Mouse (Mus musculus): ENCODE measurements around the gene Tmem222. TPM values are rescaled to one million over a fixed set of nuclear protein-coding genes. Genes with fewer than 3 reads are reported as not detected.

Tmem222 gene
- polyA plus RNA-seq, 1 experiment: 66.9 TPM

GRCm38 (mm10) chr4:133217641-133218040 lies 60.0 kb downstream of the Tmem222 start:
- no peak overlapping the region for H3ac ChIP-seq (ENCODE audit: control insufficient read depth, insufficient read length)
- no peaks in the 10 kb centered on the region for H3K79me2 ChIP-seq (ENCODE audit: control insufficient read depth, insufficient read depth)
- no peak overlapping the region for H3K4me3 ChIP-seq
- no peak overlapping the region for H3K4me2 ChIP-seq (ENCODE audit: low read depth)
- no peak for TF ChIP-seq MAX (IDR thresholded peaks at IDR 0.05; ENCODE audit: low read depth)
- TF ChIP-seq USF1 (IDR thresholded peaks at IDR 0.05; ENCODE audit: low read depth): peak; percentile 32
- H3K36me3 ChIP-seq (ENCODE audit: control insufficient read depth, insufficient read depth): no peaks in the 10 kb centered on the region
- peaks cover 31% of the 10 kb centered on the region for H3K27me3 ChIP-seq (ENCODE audit: control insufficient read depth, insufficient read depth, insufficient read length)

Other genes with a start within 250 kb of the Tmem222 start
- 62.0 TPM for gene Wasf2, start 147.3 kb downstream of the Tmem222 start, polyA plus RNA-seq (2012; fragmentation: generic; extraction: Trizol)
- gene Cd164l2, start 65.7 kb downstream of the Tmem222 start, polyA plus RNA-seq (2012; fragmentation: generic; extraction: Trizol): 0.22 TPM
- gene Gpr3, start 65.3 kb downstream of the Tmem222 start, polyA plus RNA-seq (2012; fragmentation: generic; extraction: Trizol): 0.40 TPM
- gene Map3k6, start 37.0 kb downstream of the Tmem222 start, polyA plus RNA-seq (2012; fragmentation: generic; extraction: Trizol): 4.6 TPM
- 3.4 TPM for gene Sytl1, start 14.7 kb downstream of the Tmem222 start, polyA plus RNA-seq (2012; fragmentation: generic; extraction: Trizol)
- gene Wdtc1, start 75.7 kb upstream of the Tmem222 start, polyA plus RNA-seq (2012; fragmentation: generic; extraction: Trizol): 53.1 TPM
- 23.3 TPM for gene Slc9a1, start 91.9 kb upstream of the Tmem222 start, polyA plus RNA-seq (2012; fragmentation: generic; extraction: Trizol)
- gene Tent5b, start 202.3 kb upstream of the Tmem222 start, polyA plus RNA-seq (2012; fragmentation: generic; extraction: Trizol): 3.3 TPM
- 0.37 TPM for gene Trnp1, start 220.8 kb upstream of the Tmem222 start, polyA plus RNA-seq (2012; fragmentation: generic; extraction: Trizol)
- 0.01 TPM for gene Kdf1, start 241.2 kb upstream of the Tmem222 start, polyA plus RNA-seq (2012; fragmentation: generic; extraction: Trizol)